Mouse (Mus musculus) frontal cortex, adult (tissue): Measurements from ENCODE around the gene Gm20388.
A peak's percentile ranks its signal among the peaks of the same experiment; 100 is the strongest.

Source experiments
- ATAC-seq: cut with Nextera tagmentation; 2 replicates; pipeline ENCODE4 v1.9.2; 2017; ENCODE audit warnings: mild to moderate bottlenecking, moderate library complexity, mixed read lengths; ENCODE audit not compliant: low TSS enrichment

Gene Gm20388

GRCm38 (mm10) chr8:123341040-123342015 lies 3430.7 kb downstream of the Gm20388 start:
- no peak for ATAC-seq

DNA sequence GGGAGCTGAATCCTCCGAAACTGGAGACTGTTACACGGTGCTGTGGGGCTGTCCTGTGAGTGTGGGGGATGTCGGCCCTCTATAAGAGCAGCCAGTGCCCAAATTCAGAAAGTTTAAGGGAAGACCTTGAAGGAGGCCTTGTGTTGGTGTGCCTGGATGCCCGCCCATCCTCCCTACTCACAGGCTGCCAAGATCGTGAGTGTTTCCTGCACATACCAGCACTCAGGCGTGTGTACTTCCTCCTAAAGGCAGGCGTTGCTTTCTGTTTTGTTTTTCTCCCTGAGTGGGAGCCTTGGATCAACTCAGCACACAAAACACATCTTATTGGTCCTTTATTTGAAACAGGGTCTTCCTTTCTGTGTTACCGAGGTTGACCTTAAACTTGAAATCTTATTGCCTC lies 3431.6 kb downstream of the Gm20388 start:
- peak; percentile 78; the same call in 1 of the 2 replicates for ATAC-seq

- no peak for ATAC-seq
Observed at GRCm38 (mm10) chr8:123342911-123343310, 3432.3 kb downstream of the Gm20388 start.

DNA sequence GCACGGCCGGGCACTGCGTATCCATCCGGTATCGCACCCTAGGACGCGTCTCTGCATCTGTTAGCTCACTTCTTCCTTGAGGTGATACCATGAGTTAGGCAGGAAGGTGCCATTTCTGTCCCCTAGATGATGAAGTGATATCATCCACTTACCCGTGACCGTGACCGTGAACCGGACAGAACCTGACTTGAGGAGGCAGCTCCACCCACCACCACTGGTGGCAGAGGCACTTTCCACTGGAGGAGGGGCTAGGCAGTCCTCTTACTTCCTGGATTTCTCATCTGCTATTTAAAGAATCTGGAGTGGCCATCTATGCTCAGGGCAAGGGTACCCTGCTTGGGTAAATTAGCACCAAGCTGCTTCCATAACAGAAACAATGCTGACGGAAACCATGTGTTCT lies 3432.8 kb downstream of the Gm20388 start:
- ATAC-seq, result no peak

GRCm38 (mm10) chr8:123345135-123345534 lies 3434.5 kb downstream of the Gm20388 start:
- ATAC-seq, result no peak

DNA sequence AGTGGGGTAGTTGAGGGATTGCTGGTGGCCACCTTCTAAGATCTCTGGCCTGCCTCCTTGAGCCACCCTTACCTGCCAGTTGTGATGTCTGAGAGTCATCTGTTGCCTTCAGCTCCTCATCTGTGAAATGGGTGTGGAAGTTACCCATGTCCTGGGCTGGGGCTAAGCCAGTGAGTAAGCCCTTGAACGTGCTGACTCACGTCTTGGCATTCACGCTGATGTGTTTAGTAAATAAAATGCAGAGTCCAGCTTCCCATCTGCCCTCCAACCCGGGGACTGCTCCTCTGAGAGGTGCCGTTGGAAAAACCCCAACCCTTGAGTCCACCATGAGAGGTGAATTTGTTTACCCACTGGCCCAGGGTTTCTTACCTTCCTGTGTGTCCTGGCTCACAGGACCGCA lies 3435.2 kb downstream of the Gm20388 start:
- ATAC-seq, result no peak

DNA sequence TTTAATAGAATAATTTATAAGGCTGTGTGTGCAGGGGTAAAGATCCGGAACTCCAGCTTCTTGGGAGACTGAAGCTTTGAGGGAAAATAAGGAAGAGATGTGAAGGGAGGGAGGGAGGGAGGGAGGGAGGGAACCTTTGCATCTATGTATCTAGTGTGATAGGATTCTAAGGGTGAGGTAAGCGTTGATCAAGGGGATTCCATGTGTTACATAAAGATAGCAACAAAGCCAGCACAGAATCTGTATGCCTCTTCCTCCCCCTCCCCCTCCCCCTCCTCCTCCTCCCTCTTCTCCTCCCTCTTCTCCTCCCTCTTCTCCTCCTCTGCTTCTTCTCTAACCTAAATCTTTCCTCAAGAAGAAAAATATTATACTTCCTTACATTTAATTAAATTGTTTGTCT lies 3436.7 kb downstream of the Gm20388 start:
- ATAC-seq, result no peak

- no peak for ATAC-seq
Observed at GRCm38 (mm10) chr8:123348237-123348843, 3437.7 kb downstream of the Gm20388 start.

GRCm38 (mm10) chr8:123349073-123349472 lies 3438.4 kb downstream of the Gm20388 start:
- ATAC-seq, result no peak

GRCm38 (mm10) chr8:123352118-123352517 lies 3441.5 kb downstream of the Gm20388 start:
- ATAC-seq, result no peak

DNA sequence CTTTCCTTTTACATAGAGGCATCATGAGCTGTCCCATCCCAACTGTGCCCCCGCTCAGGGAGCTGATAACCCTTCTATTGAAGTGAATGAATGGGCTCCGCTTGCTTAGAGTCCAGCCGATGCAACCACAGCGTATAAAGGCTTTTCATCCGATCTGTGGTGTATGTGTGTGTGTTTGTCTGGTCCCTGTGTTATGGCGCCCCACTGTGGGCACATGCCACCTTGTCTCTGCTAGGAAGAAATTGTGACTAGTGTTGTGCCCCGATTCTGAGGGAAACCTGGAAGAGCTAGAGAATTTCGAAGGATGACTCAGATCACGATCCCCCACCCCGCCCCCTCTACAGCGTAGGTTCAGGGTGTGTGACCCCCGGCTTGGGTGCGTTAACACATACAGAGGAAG lies 3442.1 kb downstream of the Gm20388 start:
- peak; percentile 87 for ATAC-seq

DNA sequence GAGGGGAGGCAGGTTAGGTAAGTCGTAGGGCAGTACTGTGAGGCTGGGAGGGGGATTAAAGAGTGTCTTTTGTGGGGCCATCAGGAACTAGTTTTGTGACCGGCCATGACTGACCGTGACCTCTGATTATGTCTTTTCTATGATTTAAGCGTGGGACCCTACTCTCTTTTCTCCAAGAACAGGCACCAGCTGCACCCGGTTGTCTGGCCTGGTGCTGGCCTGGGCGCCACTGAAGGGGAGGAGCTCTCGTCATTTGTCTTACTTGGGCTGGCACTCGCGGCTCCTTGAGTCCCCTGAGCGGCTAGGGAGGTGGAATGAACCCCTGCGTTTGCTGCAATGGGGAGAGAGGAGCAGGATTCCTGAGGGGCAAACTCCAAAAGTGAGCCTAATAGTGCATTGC lies 3442.6 kb downstream of the Gm20388 start:
- ATAC-seq, result no peak

- peak; percentile 74 for ATAC-seq
Observed at GRCm38 (mm10) chr8:123361082-123361739, 3450.6 kb downstream of the Gm20388 start.

GRCm38 (mm10) chr8:123373403-123374238 lies 3463.0 kb downstream of the Gm20388 start, which contains the start of gene Tcf25:
Tcf25 (plus strand) TSS chr8:123373753.
- ATAC-seq, result peak; percentile 92

DNA sequence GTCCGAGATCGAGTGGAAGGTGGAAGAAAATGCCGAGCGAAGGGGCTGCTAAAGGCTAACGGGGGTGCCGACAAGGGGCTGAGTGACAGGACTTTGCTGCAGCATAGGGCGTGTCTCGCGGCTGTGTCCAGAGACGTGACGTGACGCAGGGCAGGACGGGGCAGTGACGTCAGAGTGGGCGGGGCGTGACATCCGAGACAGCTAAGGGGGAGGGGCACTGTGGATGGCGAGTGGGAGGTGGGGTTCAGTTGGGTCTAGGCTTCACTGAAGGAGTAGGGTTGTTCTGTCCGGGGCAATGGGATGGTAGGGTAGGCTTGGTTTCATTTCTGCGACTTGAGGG lies 3463.6 kb downstream of the Gm20388 start:
- ATAC-seq, result peak; percentile 54

- no peak for ATAC-seq
Observed at GRCm38 (mm10) chr8:123375701-123376100, 3465.1 kb downstream of the Gm20388 start.

GRCm38 (mm10) chr8:123376106-123376505 lies 3465.5 kb downstream of the Gm20388 start:
- no peak for ATAC-seq

- ATAC-seq, result no peak
Observed at GRCm38 (mm10) chr8:123381711-123382110, 3471.1 kb downstream of the Gm20388 start.

- ATAC-seq, result no peak
Observed at GRCm38 (mm10) chr8:123382516-123382915, 3471.9 kb downstream of the Gm20388 start.

DNA sequence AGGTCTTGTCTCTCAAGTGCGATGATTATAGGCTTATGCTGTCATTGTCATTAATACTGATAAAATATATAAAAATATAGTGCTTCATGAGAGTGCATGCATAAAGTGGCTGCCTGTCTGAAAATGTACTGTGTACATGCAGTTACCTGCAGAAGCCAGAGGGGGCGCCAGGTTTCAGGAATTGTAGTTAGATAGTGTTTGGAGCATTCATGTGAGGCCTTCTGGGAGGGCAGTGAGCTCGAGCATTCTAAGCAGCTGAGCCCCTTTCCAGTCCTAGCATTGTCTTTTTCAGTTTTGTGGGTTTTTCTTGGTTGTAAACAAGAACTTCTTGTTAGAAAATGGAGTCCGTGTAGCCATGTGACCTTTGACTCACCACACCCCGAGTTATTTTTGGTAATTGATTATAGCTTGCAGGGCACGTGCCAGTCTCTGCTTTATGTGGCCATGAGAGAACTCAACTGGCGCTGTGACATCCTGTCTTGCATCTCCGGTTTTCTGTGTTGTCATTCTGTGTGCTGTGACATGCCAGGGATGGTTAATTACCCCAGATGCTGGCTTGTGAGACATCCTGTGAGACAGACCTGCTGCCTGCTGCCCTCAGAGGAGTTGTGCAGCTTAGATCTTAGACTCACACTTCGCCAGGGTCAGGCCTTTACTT lies 3474.4 kb downstream of the Gm20388 start:
- ATAC-seq, result no peak

- ATAC-seq, result no peak
Observed at GRCm38 (mm10) chr8:123387041-123387440, 3476.4 kb downstream of the Gm20388 start.
